Mouse (Mus musculus) cerebellum, postnatal 4 days (tissue): ENCODE data around the gene Adal.

Experiments
- DNase-seq, 2 experiments: peaks; one replicate each; pipeline ENCODE4 v3.0.0; 2022; ENCODE audit warnings: low spot score in 2 of 2, mixed read lengths in 1 of 2

Adal gene

DNA sequence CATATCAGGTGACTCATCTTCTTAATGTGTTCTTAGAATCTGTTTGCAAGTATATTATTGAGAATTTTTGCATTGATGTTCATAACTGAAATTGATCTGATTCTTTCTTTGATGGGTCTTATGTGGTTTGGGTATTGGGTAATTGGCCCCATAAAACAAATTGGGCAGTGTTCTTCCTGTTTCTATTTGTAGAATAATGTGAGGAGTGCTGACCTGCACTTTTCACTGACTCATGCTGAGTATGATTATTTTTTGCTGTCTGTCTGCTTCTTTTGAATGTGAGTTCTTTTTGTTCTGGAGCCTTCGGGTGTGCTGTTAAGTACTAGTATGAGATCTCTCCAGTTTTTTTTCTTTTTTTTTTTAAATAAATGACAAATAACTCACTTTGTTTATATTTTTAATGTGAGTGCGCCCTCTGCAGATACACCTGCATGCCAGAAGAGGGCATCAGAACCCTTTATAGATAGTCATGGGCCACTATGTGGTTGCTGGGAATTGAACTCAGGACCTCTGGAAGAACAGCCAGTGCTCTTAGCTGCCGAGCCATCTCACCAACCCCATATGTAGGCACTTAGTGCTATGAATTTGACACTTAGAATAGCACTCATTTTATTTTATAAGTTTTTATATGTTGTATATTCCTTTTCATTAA is 38.7 kb downstream of the Adal start:
- no peak for DNase-seq

GRCm38 (mm10) chr2:121183431-121183830 is 43.2 kb downstream of the Adal start:
- DNase-seq, result no peak

GRCm38 (mm10) chr2:121184142-121184541 is 43.9 kb downstream of the Adal start:
- no peak for DNase-seq

DNA sequence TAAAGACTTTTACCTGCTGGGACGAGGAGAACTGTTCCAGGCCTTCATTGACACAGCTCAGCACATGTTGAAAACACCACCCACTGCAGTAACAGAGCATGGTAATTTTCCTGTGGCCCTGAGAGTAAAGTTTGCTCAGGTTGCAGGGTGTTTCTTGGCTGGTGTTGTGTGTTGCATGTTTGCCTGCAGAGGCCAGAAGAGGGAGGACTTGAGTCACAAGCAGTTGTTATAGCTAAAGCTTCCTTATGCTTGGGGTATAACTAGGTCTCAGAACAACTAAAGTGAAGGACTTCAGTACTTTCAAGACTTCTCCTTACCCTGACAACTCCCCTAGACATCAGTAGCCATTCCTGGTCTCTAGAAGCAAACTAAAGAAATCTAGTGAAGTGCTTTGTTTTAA is 48.3 kb downstream of the Adal start:
- no peak for DNase-seq

DNA sequence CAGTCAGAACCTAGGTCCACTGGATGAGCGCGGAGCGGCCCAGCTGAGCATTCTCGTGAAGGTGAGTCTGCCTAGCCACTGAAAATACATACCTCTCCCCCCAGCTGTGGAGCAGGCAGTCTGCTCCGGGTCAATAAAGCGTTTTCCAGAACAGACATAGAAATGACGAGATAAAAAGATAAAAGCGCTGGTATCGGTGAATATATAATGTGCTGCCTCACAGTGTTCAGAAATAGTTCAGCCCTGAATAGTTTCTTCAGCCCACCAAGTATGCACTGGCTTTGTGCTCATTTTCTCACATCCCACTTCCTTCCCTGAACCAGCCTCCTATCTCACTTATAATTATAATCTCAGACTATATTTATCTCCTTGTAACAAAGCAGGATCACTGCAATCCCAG is 55.2 kb downstream of the Adal start:
- no peak for DNase-seq

DNA sequence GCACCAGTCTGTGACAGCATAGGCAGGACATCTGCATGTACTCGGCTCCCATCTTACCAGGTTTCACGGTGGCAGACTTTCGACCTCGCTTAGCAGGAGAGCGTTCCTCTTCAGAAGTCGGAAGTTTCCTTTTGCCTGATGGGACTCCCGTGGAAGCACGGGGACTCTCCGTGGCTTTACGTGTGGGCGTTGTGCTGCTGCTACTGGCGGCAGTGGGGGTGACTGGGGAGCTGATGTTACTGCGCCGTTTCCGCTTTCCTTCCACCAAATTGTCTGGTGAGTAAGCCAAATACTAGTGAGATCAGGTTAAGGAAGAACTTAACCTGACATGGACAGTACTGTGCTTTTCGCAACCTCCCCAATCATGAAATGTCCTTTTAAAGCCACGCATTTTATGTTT is 64.0 kb downstream of the Adal start:
- DNase-seq, result no peak
